Mouse (Mus musculus) heart, embryonic 14.5 days (tissue): ENCODE results near the gene Cln5. TPM values are rescaled to one million over a fixed set of nuclear protein-coding genes. Genes with fewer than 3 reads are reported as not detected.

Experiments used
- ATAC-seq: fragments of 200-750 bp; cut with Nextera tagmentation; 2 replicates; pipeline ENCODE4 v1.8.0; 2017; ENCODE audit warnings: low read depth, moderate TSS enrichment; ENCODE audit not compliant: insufficient number of reproducible peaks, insufficient read depth, low FRiP score
- H3K27ac ChIP-seq, 2 experiments: fragments of 200-500 bp in 1 of 2; fragments of 300-500 bp in 1 of 2; sonication (generic) in 1 of 2; replicated peaks in 1 of 2; 2 replicates each; pipeline ENCODE4 v1.5.1; 2012 to 2014; ENCODE audit warnings: low read depth in 2 of 2, low read length in 2 of 2, control low read depth in 1 of 2, mild to moderate bottlenecking in 1 of 2, mixed read lengths in 1 of 2; ENCODE audit not compliant: control insufficient read depth in 1 of 2, insufficient read depth in 1 of 2
- H3K27me3 ChIP-seq: fragments of 300-500 bp; sonication (generic); 2 replicates; pipeline ENCODE4 v1.6.1; 2014; ENCODE audit warnings: mild to moderate bottlenecking, low read length, control low read depth; ENCODE audit not compliant: control insufficient read depth, insufficient read depth
- H3K36me3 ChIP-seq: fragments of 300-500 bp; sonication (generic); 2 replicates; pipeline ENCODE4 v1.6.1; 2014; ENCODE audit warnings: mild to moderate bottlenecking, control low read depth, low read length, mixed read lengths; ENCODE audit not compliant: control insufficient read depth, insufficient read depth
- H3K4me1 ChIP-seq, 2 experiments: fragments of 200-500 bp in 1 of 2; fragments of 300-500 bp in 1 of 2; sonication (generic) in 1 of 2; 2 replicates each; pipeline ENCODE4 v1.6.1; 2012 to 2014; ENCODE audit warnings: low read length in 2 of 2, control low read depth in 1 of 2, mixed read lengths in 1 of 2; ENCODE audit not compliant: control insufficient read depth in 2 of 2, insufficient read depth in 2 of 2
- H3K4me2 ChIP-seq: fragments of 300-500 bp; sonication (generic); 2 replicates; pipeline ENCODE4 v1.6.1; 2014; ENCODE audit warnings: mild to moderate bottlenecking, low read length
- H3K4me3 ChIP-seq, 2 experiments: fragments of 200-500 bp in 1 of 2; fragments of 300-500 bp in 1 of 2; sonication (generic) in 1 of 2; 2 replicates each; pipeline ENCODE4 v1.5.1; 2012 to 2014; ENCODE audit warnings: low read length in 2 of 2, mild to moderate bottlenecking in 2 of 2, control low read depth in 1 of 2, low read depth in 1 of 2, moderate library complexity in 1 of 2; ENCODE audit not compliant: control insufficient read depth in 1 of 2, insufficient read depth in 1 of 2
- H3K9ac ChIP-seq: fragments of 300-500 bp; sonication (generic); 2 replicates; pipeline ENCODE4 v1.6.1; 2014; ENCODE audit warnings: mild to moderate bottlenecking, low read length
- H3K9me3 ChIP-seq: fragments of 300-500 bp; sonication (generic); 2 replicates; pipeline ENCODE4 v1.6.1; 2016; ENCODE audit warnings: low read length, control low read depth; ENCODE audit not compliant: control insufficient read depth
- WGBS: fragments of 180-500 bp; shearing (Covaris S2); extraction: QIAGEN DNeasy Blood & Tissue Kit; methylation state at CpG from one replicate; pipeline ENCODE4 v1.1.7; 2014; 5-methylcytosine and 5-hydroxymethylcytosine counted together
- polyA plus RNA-seq: library from polyadenylated mRNA; unstranded; fragments of >200 nt; fragmentation: Nextera tagmentation; extraction: Ambion mirVana; gene quantifications from 2 replicates; pipeline ENCODE4 v1.2.1, GENCODE M21; 2014

Gene Cln5
- polyA plus RNA-seq, 1 experiment from 2014 or later, result 28.5 TPM

GRCm38 (mm10) chr14:103101171-103101570 lies 31.2 kb downstream of the Cln5 start:
- H3K9me3 ChIP-seq, result no peaks in the 10 kb centered on the region
- H3K9ac ChIP-seq, result no peak overlapping the region
- no peaks in the 10 kb centered on the region for H3K27me3 ChIP-seq
- ATAC-seq, result no peak
- no peak overlapping the region for H3K27ac ChIP-seq
- H3K4me1 ChIP-seq, result peaks cover 0 to 5% of the 10 kb centered on the region in 2 experiments; a peak in 3 of 4 replicates
- H3K36me3 ChIP-seq, result peaks cover 6% of the 10 kb centered on the region; the same call in 1 of the 2 replicates
- WGBS, result 65% methylated on average over 3 of the region's 3 CpGs
- no peak overlapping the region for H3K4me3 ChIP-seq
- no peak overlapping the region for H3K4me2 ChIP-seq

GRCm38 (mm10) chr14:103102246-103102645 lies 32.2 kb downstream of the Cln5 start:
- no peak overlapping the region for H3K27ac ChIP-seq
- H3K36me3 ChIP-seq, result no peaks in the 10 kb centered on the region
- no peaks in the 10 kb centered on the region for H3K9me3 ChIP-seq
- no peaks in the 10 kb centered on the region for H3K27me3 ChIP-seq
- 79% methylated on average over 6 of the region's 6 CpGs for WGBS
- H3K4me3 ChIP-seq, result no peak overlapping the region
- H3K4me1 ChIP-seq, result peaks cover 0 to 3% of the 10 kb centered on the region in 2 experiments; a peak in 3 of 4 replicates
- no peak overlapping the region for H3K4me2 ChIP-seq
- H3K9ac ChIP-seq, result no peak overlapping the region
- no peak for ATAC-seq

- Histone ChIP-seq H3K27ac (no peak overlapping the region), H3K9me3 (no peaks in the 10 kb centered on the region), H3K9ac (no peak overlapping the region), H3K4me3 (no peak overlapping the region), H3K27me3 (no peaks in the 10 kb centered on the region), H3K36me3 (no peaks in the 10 kb centered on the region), H3K4me2 (no peak overlapping the region), H3K4me1 (no peaks in the 10 kb centered on the region)
- WGBS, result 72% methylated on average over 10 of the region's 10 CpGs
- ATAC-seq, result no peak
These were observed 32.8 kb downstream of the Cln5 start for GRCm38 (mm10) chr14:103102731-103103335.

- Histone ChIP-seq H3K4me1 (no peaks in the 10 kb centered on the region), H3K4me3 (no peak overlapping the region), H3K9me3 (no peaks in the 10 kb centered on the region), H3K27me3 (no peaks in the 10 kb centered on the region), H3K27ac (no peak overlapping the region), H3K36me3 (0 out of 2 replicates have a peak, but pooled peaks cover under 1% of the 10 kb centered on the region), H3K9ac (no peak overlapping the region), H3K4me2 (no peak overlapping the region)
- 95% methylated on average over 2 of the region's 2 CpGs for WGBS
- no peak for ATAC-seq
These were observed 36.3 kb downstream of the Cln5 start for GRCm38 (mm10) chr14:103106301-103106700.

GRCm38 (mm10) chr14:103109971-103110370 lies 40.0 kb downstream of the Cln5 start:
- 86% methylated on average over 4 of the region's 4 CpGs for WGBS
- H3K36me3 ChIP-seq, result peaks cover 28% of the 10 kb centered on the region

GRCm38 (mm10) chr14:103112606-103113363 lies 42.8 kb downstream of the Cln5 start:
- H3K9ac ChIP-seq, result no peak overlapping the region
- H3K9me3 ChIP-seq, result no peaks in the 10 kb centered on the region
- H3K4me2 ChIP-seq, result no peak overlapping the region
- no peak overlapping the region for H3K4me3 ChIP-seq
- 92% methylated on average over 3 of the region's 3 CpGs for WGBS
- ATAC-seq, result no peak
- H3K27me3 ChIP-seq, result no peaks in the 10 kb centered on the region
- H3K27ac ChIP-seq, result no peak overlapping the region
- no peaks in the 10 kb centered on the region for H3K4me1 ChIP-seq
- H3K36me3 ChIP-seq, result peaks cover 56% of the 10 kb centered on the region

More at GRCm38 (mm10) chr14:103109971-103110370, 40.0 kb downstream of the Cln5 start:
- no peaks in the 10 kb centered on the region for H3K4me1 ChIP-seq
- H3K4me2 ChIP-seq, result no peak overlapping the region
- H3K27ac ChIP-seq, result no peak overlapping the region
- H3K27me3 ChIP-seq, result no peaks in the 10 kb centered on the region
- H3K9ac ChIP-seq, result no peak overlapping the region
- no peak for ATAC-seq
- no peaks in the 10 kb centered on the region for H3K9me3 ChIP-seq
- H3K4me3 ChIP-seq, result no peak overlapping the region

- H3K27me3 ChIP-seq, result no peaks in the 10 kb centered on the region
- no peak overlapping the region for H3K4me3 ChIP-seq
- no peak overlapping the region for H3K9ac ChIP-seq
- no peak for ATAC-seq
- no peaks in the 10 kb centered on the region for H3K4me1 ChIP-seq
- no peak overlapping the region for H3K27ac ChIP-seq
- no peaks in the 10 kb centered on the region for H3K9me3 ChIP-seq
- H3K36me3 ChIP-seq, result peaks cover 76% of the 10 kb centered on the region
- 97% methylated on average over 3 of the region's 3 CpGs for WGBS
- no peak overlapping the region for H3K4me2 ChIP-seq
These were observed 45.1 kb downstream of the Cln5 start for GRCm38 (mm10) chr14:103114994-103115670.
